Comparison of ENCODE assay signal across 32 mouse cellular contexts in genomic region chr10:117465058-117465660, GRCm38 (mm10).
DNase-seq lines count a peak whose midpoint lies in the region; ATAC-seq and TF ChIP-seq lines count a peak whose summit lies in the region.
"Had no signal": no experiment of that assay in that cellular context is flagged by ENCODE, and none has a peak within 500 bp of the region (broad histone marks: within the 10 kb centered on the region; RNA-seq: fewer than 3 reads in every experiment).

No protein-coding gene starts in this region.

- H3K4me3 ChIP-seq in kidney, adult 2 months (ENCODE audit: insufficient read depth, low read depth, low read length): no peak overlapping the region
- H3K4me3 ChIP-seq in kidney, embryonic 14.5 days (ENCODE audit: low read length): no peak overlapping the region
- no peak overlapping the region for H3K4me3 ChIP-seq in kidney, postnatal 0 days (replicated peaks; ENCODE audit: low read depth, low read length)
- H3K4me3 ChIP-seq in forebrain, postnatal 0 days (ENCODE audit: low read depth, low read length): no peak overlapping the region
- H3K4me3 ChIP-seq in hindbrain, embryonic 13.5 days: no peak overlapping the region
- H3K4me3 ChIP-seq: embryonic facial prominence, embryonic 10.5 days; embryonic facial prominence, embryonic 13.5 days; erythroblast, embryonic 14.5 days; forebrain, embryonic 12.5 days; forebrain, embryonic 15.5 days; heart, embryonic 12.5 days; heart, embryonic 15.5 days; hindbrain, embryonic 10.5 days had no signal

- peak; percentile 57 for DNase-seq in kidney, adult 2 months
- no peak for DNase-seq in kidney, adult 18-20 months
- DNase-seq in kidney, postnatal 0 days (ENCODE audit: low spot score): peak; percentile 59
- DNase-seq in forebrain, postnatal 0 days: no peak
- DNase-seq in layer of hippocampus, postnatal 10 days (ENCODE audit: low spot score in 2 of 2): no peak
- DNase-seq: adrenal gland, adult 2 months; adrenal gland, postnatal 14 days; B cell, adult 2 months; cerebellum, adult 11 months; cerebellum, adult 2 months; cerebellum, postnatal 10 days; cerebellum, postnatal 36 days; embryo, embryonic 11 days; gastrocnemius, postnatal 10 days; gastrocnemius, postnatal 36 days; heart, postnatal 10 days; heart, postnatal 36 days had no signal

- H3K9ac ChIP-seq in kidney, embryonic 14.5 days (ENCODE audit: low read depth, low read length): no peak overlapping the region
- H3K9ac ChIP-seq in kidney, postnatal 0 days (ENCODE audit: low read depth, low read length): no peak overlapping the region
- no peak overlapping the region for H3K9ac ChIP-seq in forebrain, postnatal 0 days
- H3K9ac ChIP-seq in hindbrain, embryonic 13.5 days: no peak overlapping the region
- H3K9ac ChIP-seq: embryonic facial prominence, embryonic 13.5 days; forebrain, embryonic 12.5 days; forebrain, embryonic 15.5 days; heart, embryonic 12.5 days; heart, embryonic 15.5 days; hindbrain, embryonic 14.5 days had no signal

- no peaks in the 10 kb centered on the region for H3K9me3 ChIP-seq in kidney, embryonic 14.5 days (ENCODE audit: control insufficient read depth, low read length)
- no peaks in the 10 kb centered on the region for H3K9me3 ChIP-seq in kidney, postnatal 0 days (replicated peaks; ENCODE audit: low read length)
- H3K9me3 ChIP-seq in forebrain, postnatal 0 days (ENCODE audit: low read length): no peaks in the 10 kb centered on the region
- H3K9me3 ChIP-seq in hindbrain, embryonic 13.5 days: no peaks in the 10 kb centered on the region
- H3K9me3 ChIP-seq: embryonic facial prominence, embryonic 10.5 days; embryonic facial prominence, embryonic 13.5 days; forebrain, embryonic 12.5 days; forebrain, embryonic 15.5 days; G1E; heart, embryonic 12.5 days; heart, embryonic 15.5 days; hindbrain, embryonic 10.5 days had no signal

- 0 out of 2 replicates have a peak, but pooled peaks have one; percentile 24 for ATAC-seq in kidney, embryonic 14.5 days (ENCODE audit: low FRiP score, low TSS enrichment)
- no peak for ATAC-seq in kidney, postnatal 0 days (replicated peaks; ENCODE audit: low FRiP score, low read depth)
- ATAC-seq in forebrain, postnatal 0 days: no peak
- no peak for ATAC-seq in hindbrain, embryonic 13.5 days (ENCODE audit: low FRiP score)
- ATAC-seq: forebrain, embryonic 15.5 days; hindbrain, postnatal 0 days; Patski had no signal

- TF ChIP-seq POLR2A in kidney, adult 2 months (IDR thresholded peaks at IDR 0.05; ENCODE audit: low read depth, low read length): no peak

- H3K27me3 ChIP-seq in kidney, adult 2 months (replicated peaks; ENCODE audit: control insufficient read depth, insufficient read depth, low read length): no peaks in the 10 kb centered on the region
- H3K27me3 ChIP-seq in kidney, embryonic 14.5 days (ENCODE audit: control insufficient read depth, insufficient read depth, low read length): no peaks in the 10 kb centered on the region
- no peaks in the 10 kb centered on the region for H3K27me3 ChIP-seq in kidney, postnatal 0 days (ENCODE audit: insufficient read depth, low read length)
- no peaks in the 10 kb centered on the region for H3K27me3 ChIP-seq in forebrain, postnatal 0 days (ENCODE audit: insufficient read depth, low read length)
- H3K27me3 ChIP-seq in hindbrain, embryonic 13.5 days: no peaks in the 10 kb centered on the region
- H3K27me3 ChIP-seq: CH12.LX; embryonic facial prominence, embryonic 13.5 days; forebrain, embryonic 12.5 days; forebrain, embryonic 15.5 days; heart, embryonic 12.5 days; heart, embryonic 15.5 days; Patski had no signal

- H3K4me1 ChIP-seq in kidney, adult 2 months (ENCODE audit: control insufficient read depth, insufficient read depth, low read length): no peaks in the 10 kb centered on the region
- peaks cover 11% of the 10 kb centered on the region for H3K4me1 ChIP-seq in kidney, embryonic 14.5 days (ENCODE audit: control insufficient read depth, insufficient read depth, low read length)
- H3K4me1 ChIP-seq in kidney, postnatal 0 days (replicated peaks; ENCODE audit: insufficient read depth, low read length): no peaks in the 10 kb centered on the region; the same call in 1 of the 2 replicates
- H3K4me1 ChIP-seq in forebrain, postnatal 0 days (ENCODE audit: insufficient read depth): no peaks in the 10 kb centered on the region
- H3K4me1 ChIP-seq in hindbrain, embryonic 13.5 days (replicated peaks): no peaks in the 10 kb centered on the region; the same call in 1 of the 2 replicates
- H3K4me1 ChIP-seq: embryonic facial prominence, embryonic 13.5 days; forebrain, embryonic 12.5 days; forebrain, embryonic 15.5 days; heart, embryonic 15.5 days; hindbrain, embryonic 10.5 days had no signal

- no peak for TF ChIP-seq CTCF in kidney, adult 2 months (conservative IDR thresholded peaks at IDR 0.05; ENCODE audit: insufficient read depth, insufficient read length, low read depth, low read length)
- no peak for TF ChIP-seq CTCF in kidney, postnatal 0 days (IDR thresholded peaks at IDR 0.05; ENCODE audit: low read depth)
- no peak for TF ChIP-seq CTCF in forebrain, postnatal 0 days (IDR thresholded peaks at IDR 0.05; ENCODE audit: low read depth)

- H3K27ac ChIP-seq in kidney, adult 2 months (ENCODE audit: insufficient read depth, low read depth, low read length): peak overlapping the region; percentile 67
- peak overlapping the region; percentile 24; the same call in 1 of the 2 replicates for H3K27ac ChIP-seq in kidney, embryonic 14.5 days (ENCODE audit: low read depth, low read length)
- H3K27ac ChIP-seq in kidney, postnatal 0 days: no peak overlapping the region
- H3K27ac ChIP-seq in forebrain, postnatal 0 days (ENCODE audit: low read depth, low read length): no peak overlapping the region
- H3K27ac ChIP-seq in hindbrain, embryonic 13.5 days: no peak overlapping the region
- H3K27ac ChIP-seq: embryonic facial prominence, embryonic 10.5 days; embryonic facial prominence, embryonic 13.5 days; forebrain, embryonic 12.5 days; forebrain, embryonic 15.5 days; heart, embryonic 15.5 days; hindbrain, embryonic 10.5 days; hindbrain, embryonic 14.5 days; hindbrain, postnatal 0 days had no signal

- H3K36me3 ChIP-seq in kidney, adult 2 months (ENCODE audit: control insufficient read depth, insufficient read depth, low read length): no peaks in the 10 kb centered on the region
- H3K36me3 ChIP-seq in kidney, embryonic 14.5 days (ENCODE audit: control insufficient read depth, insufficient read depth, low read length): no peaks in the 10 kb centered on the region
- no peaks in the 10 kb centered on the region for H3K36me3 ChIP-seq in kidney, postnatal 0 days (ENCODE audit: insufficient read depth, low read length)
- no peaks in the 10 kb centered on the region for H3K36me3 ChIP-seq in forebrain, postnatal 0 days (ENCODE audit: insufficient read depth)
- H3K36me3 ChIP-seq in hindbrain, embryonic 13.5 days: no peaks in the 10 kb centered on the region
- H3K36me3 ChIP-seq: embryonic facial prominence, embryonic 10.5 days; embryonic facial prominence, embryonic 13.5 days; forebrain, embryonic 12.5 days; forebrain, embryonic 15.5 days; G1E; heart, embryonic 12.5 days; heart, embryonic 15.5 days; hindbrain, embryonic 10.5 days had no signal

- no peak overlapping the region for H3K4me2 ChIP-seq in kidney, embryonic 14.5 days (replicated peaks; ENCODE audit: low read depth, low read length)
- no peak overlapping the region for H3K4me2 ChIP-seq in kidney, postnatal 0 days (ENCODE audit: low read length)
- H3K4me2 ChIP-seq in forebrain, postnatal 0 days (ENCODE audit: low read depth): no peak overlapping the region
- no peak overlapping the region for H3K4me2 ChIP-seq in hindbrain, embryonic 13.5 days
- H3K4me2 ChIP-seq: embryonic facial prominence, embryonic 13.5 days; forebrain, embryonic 12.5 days; forebrain, embryonic 15.5 days; heart, embryonic 12.5 days; heart, embryonic 15.5 days; hindbrain, embryonic 14.5 days had no signal

- WGBS in kidney, adult 2 months: 77% methylated on average over 12 of the region's 12 CpGs
- 56% methylated on average over 12 of the region's 12 CpGs for WGBS in kidney, embryonic 14.5 days
- 71% methylated on average over 12 of the region's 12 CpGs for WGBS in kidney, postnatal 0 days
- 86% methylated on average over 12 of the region's 12 CpGs for WGBS in forebrain, postnatal 0 days
- WGBS in hindbrain, embryonic 13.5 days: 72% methylated on average over 12 of the region's 12 CpGs

Comparison
In these comparisons a context has a peak if more than half of its experiments do, and no peak if none do; other contexts are left out.
1. DNase-seq: peak in kidney, adult 2 months (single experiment) and kidney, postnatal 0 days (single experiment); none in kidney, adult 18-20 months (single experiment), forebrain, postnatal 0 days (single experiment) and layer of hippocampus, postnatal 10 days (0 of 2).
2. H3K27ac ChIP-seq: peak in kidney, adult 2 months (single experiment) and kidney, embryonic 14.5 days (single experiment); none in kidney, postnatal 0 days (single experiment), forebrain, postnatal 0 days (single experiment) and hindbrain, embryonic 13.5 days (single experiment).